Mouse (Mus musculus) stomach, postnatal 0 days (tissue): ENCODE measurements around the gene Mat2a.

Experiments used
- CTCF ChIP-seq: IDR thresholded peaks from 2 replicates; pipeline ENCODE4 v1.5.1; 2016; ENCODE audit warnings: antibody characterized with exemption, low read depth, mild to moderate bottlenecking, moderate library complexity
- EP300 ChIP-seq: optimal IDR thresholded peaks from 2 replicates; pipeline ENCODE3; 2016; ENCODE audit warnings: antibody characterized with exemption

DNA sequence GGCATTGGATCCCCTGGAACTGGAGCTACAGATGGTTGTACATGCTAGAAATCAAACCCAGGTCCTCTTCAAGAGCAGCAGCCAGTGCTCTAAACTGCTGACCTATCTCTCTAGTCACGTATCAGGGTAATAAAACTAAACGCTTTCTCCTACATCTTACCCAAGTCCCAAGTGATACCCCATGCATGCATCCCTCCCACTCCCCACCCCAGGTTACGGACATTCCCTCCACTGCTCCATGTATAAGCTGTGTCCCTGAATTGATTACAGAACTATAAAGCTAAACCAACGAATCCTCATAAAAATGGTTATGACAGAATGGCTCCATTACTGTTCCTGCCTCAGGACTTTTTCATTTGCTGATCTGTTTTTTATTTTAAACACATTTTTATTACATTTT lies 26.8 kb upstream of the Mat2a start:
- TF ChIP-seq CTCF (no peak), EP300 (no peak)
